Mouse (Mus musculus) bone marrow, adult 2 months (tissue): ENCODE measurements around the gene Acsf2. TPM values are rescaled to one million over a fixed set of nuclear protein-coding genes. Genes with fewer than 3 reads are reported as not detected.

Experiments
- H3K27ac ChIP-seq: fragments of 200-500 bp; 2 replicates; pipeline ENCODE4 v1.5.1; 2012; ENCODE audit warnings: low read depth, mild to moderate bottlenecking, control low read depth, inconsistent platforms, low read length; ENCODE audit not compliant: control insufficient read depth, poor library complexity, insufficient read depth
- H3K4me1 ChIP-seq: fragments of 200-500 bp; 2 replicates; pipeline ENCODE4 v1.6.1; 2011; ENCODE audit warnings: low read length; ENCODE audit not compliant: control insufficient read depth, insufficient read depth
- H3K4me3 ChIP-seq: fragments of 200-500 bp; replicated peaks from 2 replicates; pipeline ENCODE3; 2011; ENCODE audit warnings: mild to moderate bottlenecking, low read depth, low read length, control low read depth; ENCODE audit not compliant: control insufficient read depth
- CTCF ChIP-seq: fragments of 200-500 bp; IDR thresholded peaks from 2 replicates; pipeline ENCODE4 v1.5.1; 2011; ENCODE audit warnings: low read length, control low read depth; ENCODE audit not compliant: control insufficient read depth, insufficient read depth
- POLR2A ChIP-seq: fragments of 200-500 bp; IDR thresholded peaks from 2 replicates; pipeline ENCODE4 v1.6.1; 2011; ENCODE audit warnings: low read depth, mild to moderate bottlenecking, control low read depth, low read length, borderline replicate concordance; ENCODE audit not compliant: control insufficient read depth
- WGBS: fragments of 180-500 bp; shearing (Covaris S2); methylation state at CpG from one replicate; pipeline ENCODE4 v1.1.7; 2018; 5-methylcytosine and 5-hydroxymethylcytosine counted together
- polyA plus RNA-seq: library from polyadenylated mRNA; stranded (reverse); fragments of >200 nt; gene quantifications from 2 replicates; pipeline ENCODE4 v1.2.4, GENCODE M21; 2011; ENCODE audit warnings: low replicate concordance; ENCODE audit not compliant: missing spikeins, insufficient read depth, insufficient read length

Acsf2 gene
- polyA plus RNA-seq, 1 experiment = 13.6 TPM

DNA sequence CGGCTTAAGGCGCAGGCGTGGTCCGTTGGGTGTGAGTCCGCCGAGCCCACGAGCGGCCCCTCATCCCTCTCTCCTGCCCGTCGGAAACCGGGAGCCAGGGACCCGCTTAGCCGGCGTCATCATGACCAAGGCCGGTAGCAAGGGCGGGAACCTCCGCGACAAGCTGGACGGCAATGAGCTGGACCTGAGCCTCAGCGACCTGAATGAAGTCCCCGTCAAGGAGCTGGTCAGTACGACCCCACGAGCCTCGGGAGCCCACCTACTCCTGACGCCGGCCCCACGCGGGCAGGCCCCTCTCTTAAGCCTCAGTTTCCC, 28.2 kb upstream of the Acsf2 start:
- Histone ChIP-seq H3K4me3 (peak overlapping the region; percentile 96), H3K27ac (peak overlapping the region; percentile 67), H3K4me1 (peaks cover 1% of the 10 kb centered on the region)
- no peak for TF ChIP-seq POLR2A
- no peak for TF ChIP-seq CTCF
- WGBS = under 1% methylated on average over 25 of the region's 28 CpGs

DNA sequence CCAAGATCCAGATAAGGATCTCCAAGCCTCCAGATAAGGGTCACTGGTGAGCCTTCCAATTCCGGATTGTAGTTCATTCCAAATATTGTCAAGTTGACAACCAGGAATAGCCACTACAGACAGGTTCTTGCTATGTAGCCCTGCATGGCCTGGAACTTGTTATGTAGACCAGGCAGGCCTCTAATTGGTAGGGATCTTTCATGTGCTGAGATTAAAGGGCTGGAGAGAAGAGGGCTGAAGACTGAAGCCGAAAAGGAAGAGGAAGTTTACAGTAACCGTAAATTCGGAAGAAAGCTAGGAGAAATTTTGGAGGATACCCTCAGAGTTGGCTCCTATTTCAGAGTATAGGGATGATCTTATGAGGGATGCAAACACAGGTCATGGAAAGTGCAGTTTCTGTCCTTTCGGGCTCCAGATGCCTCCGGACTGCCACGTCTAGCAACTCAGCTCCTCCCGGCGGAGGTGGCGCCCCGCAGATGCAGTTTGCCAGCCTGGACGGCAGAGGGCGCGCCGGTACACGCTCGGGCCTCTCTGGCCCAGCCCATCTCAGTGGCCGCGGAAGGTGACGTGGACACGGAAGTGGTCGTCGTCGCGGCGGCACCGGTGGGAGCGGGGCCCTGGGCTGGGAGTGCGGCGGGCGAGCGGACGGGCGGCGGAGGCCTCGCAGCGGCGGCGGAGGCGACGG, 27.7 kb upstream of the Acsf2 start, which contains the start of gene Lrrc59:
Gene Lrrc59, plus strand, starts transcription at position 569 of the 685 bp plus-strand sequence.
- Histone ChIP-seq H3K4me1 (peaks cover 1% of the 10 kb centered on the region), H3K4me3 (peak within 1 kb of the TSS; percentile 96), H3K27ac (peak within 1 kb of the TSS; percentile 69)
- 2% methylated on average over 35 of the region's 41 CpGs for WGBS
- peak; percentile 97 for TF ChIP-seq CTCF
- TF ChIP-seq POLR2A = peak; percentile 73; the same call in 1 of the 2 replicates

GRCm38 (mm10) chr11:94622162-94622561, 20.5 kb upstream of the Acsf2 start:
- Histone ChIP-seq H3K4me1 (no peaks in the 10 kb centered on the region), H3K4me3 (no peak overlapping the region), H3K27ac (no peak overlapping the region)
- no peak for TF ChIP-seq POLR2A
- no peak for TF ChIP-seq CTCF
- 14% methylated on average over 2 of the region's 2 CpGs for WGBS

DNA sequence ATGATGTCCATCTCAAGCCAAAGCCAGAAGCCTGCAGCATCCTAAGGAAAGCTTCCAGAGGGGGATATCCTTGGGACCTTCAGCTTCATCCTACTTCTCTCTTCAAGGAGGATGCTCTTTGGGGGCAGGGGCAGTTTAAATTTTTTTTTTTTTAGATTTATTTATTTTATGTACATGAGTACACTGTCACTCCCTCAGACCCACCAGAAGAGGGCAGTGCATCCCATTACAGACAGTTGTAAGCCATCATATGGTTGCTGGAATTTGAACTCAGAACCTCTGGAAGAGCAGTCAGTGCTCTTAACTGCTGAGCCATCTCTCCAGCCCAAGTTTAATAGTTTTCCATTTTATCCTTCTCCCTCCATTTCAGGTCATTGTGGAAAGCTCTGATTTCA, 19.8 kb upstream of the Acsf2 start:
- H3K4me3 ChIP-seq = no peak overlapping the region
- H3K27ac ChIP-seq = no peak overlapping the region
- TF ChIP-seq POLR2A = no peak
- TF ChIP-seq CTCF = no peak
- no peaks in the 10 kb centered on the region for H3K4me1 ChIP-seq

DNA sequence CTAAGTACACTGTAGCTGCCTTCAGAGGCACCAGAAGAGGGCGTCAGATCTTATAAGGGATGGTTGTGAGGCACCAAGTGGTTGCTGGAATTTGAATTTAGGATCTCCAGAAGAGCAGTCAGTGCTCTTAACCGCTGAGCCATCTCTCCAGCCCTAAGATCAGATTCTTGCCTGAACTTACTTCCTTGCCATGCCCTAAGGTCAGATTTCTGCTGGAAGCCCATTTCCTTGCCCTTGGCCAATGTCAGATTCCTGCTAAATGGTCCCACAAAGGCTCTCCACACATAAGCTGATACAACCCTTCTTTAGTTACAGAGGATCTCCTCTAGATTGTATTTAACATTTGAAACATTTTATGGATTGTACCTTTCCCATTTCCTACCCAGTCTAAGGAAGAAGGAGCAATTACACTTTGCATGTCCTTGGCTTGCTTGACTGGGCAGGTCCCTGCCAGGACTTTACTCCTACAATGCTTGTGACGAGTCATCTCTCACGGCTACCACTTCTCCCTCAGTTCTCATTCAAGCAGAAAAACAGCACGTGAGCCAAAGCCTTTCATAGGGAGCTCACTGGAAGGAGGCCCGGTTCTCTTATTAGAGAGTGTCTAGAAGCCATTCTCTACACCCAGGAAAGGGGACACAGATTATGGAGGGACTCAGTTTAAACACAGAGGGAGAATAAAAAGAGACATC, 19.2 kb upstream of the Acsf2 start:
- TF ChIP-seq POLR2A = no peak
- TF ChIP-seq CTCF = no peak
- no peaks in the 10 kb centered on the region for H3K4me1 ChIP-seq
- WGBS = 60% methylated on average over 6 of the region's 6 CpGs

GRCm38 (mm10) chr11:94617646-94618045, 16.0 kb upstream of the Acsf2 start:
- Histone ChIP-seq H3K4me3 (no peak overlapping the region), H3K4me1 (no peaks in the 10 kb centered on the region), H3K27ac (no peak overlapping the region)
- TF ChIP-seq CTCF (no peak), POLR2A (no peak)
- 87% methylated on average over 2 of the region's 2 CpGs for WGBS

More for the DNA sequence above, 19.2 kb upstream of the Acsf2 start:
- H3K27ac ChIP-seq = no peak overlapping the region
- no peak overlapping the region for H3K4me3 ChIP-seq

DNA sequence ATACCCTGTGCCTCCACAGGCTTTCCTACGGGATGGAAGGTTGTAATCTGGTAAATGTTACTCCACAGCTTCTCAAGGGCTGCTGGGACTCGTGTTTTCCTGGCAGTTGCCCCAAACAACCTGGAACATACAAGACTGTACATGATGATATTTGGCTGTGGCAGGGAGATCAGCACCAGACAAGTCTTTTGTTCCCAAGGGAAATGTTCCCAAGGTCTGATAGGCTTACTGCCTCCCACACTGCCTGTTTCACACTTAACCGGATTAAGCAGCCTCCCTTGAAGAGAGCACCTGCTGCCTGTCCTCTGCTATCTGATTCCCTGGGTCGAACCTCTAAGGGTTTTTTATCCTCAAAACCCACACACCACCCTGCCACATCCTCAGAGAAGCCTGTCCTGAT, 13.8 kb upstream of the Acsf2 start:
- TF ChIP-seq CTCF = no peak
- TF ChIP-seq POLR2A = no peak
- 64% methylated on average over 4 of the region's 4 CpGs for WGBS
- H3K4me1 ChIP-seq = no peaks in the 10 kb centered on the region
- H3K4me3 ChIP-seq = no peak overlapping the region
- no peak overlapping the region for H3K27ac ChIP-seq

DNA sequence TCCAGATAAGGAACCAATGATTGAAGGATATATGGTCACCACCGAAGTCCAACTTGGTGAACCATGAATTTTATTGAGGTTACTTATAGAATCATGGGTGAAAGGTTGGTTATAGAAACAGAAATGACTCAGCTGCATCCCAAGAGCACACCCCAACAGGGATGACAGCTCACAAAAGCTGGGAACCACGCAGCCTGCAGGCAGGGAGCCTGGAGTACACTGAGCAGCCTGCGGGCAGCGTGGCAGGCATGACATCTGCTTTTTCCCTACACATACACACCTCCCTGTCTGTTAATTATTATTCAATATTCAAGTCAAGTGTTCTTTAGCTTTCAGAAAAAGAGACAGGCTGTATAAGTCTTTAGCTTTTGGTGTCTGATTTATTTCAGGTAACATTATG, 12.9 kb upstream of the Acsf2 start:
- Histone ChIP-seq H3K4me3 (no peak overlapping the region), H3K27ac (no peak overlapping the region), H3K4me1 (no peaks in the 10 kb centered on the region)
- WGBS = 86% methylated on average over 4 of the region's 4 CpGs
- TF ChIP-seq POLR2A (no peak), CTCF (no peak)

GRCm38 (mm10) chr11:94610744-94611740, 9.4 kb upstream of the Acsf2 start:
- H3K4me1 ChIP-seq = no peaks in the 10 kb centered on the region
- no peak for TF ChIP-seq POLR2A
- no peak for TF ChIP-seq CTCF
- no peak overlapping the region; the same call in 1 of the 2 replicates for H3K27ac ChIP-seq
- no peak overlapping the region for H3K4me3 ChIP-seq
- 21% methylated on average over 4 of the region's 4 CpGs for WGBS
